Comparison of ENCODE assay signal across 17 mouse cellular contexts in genomic region chr10:9680928-9681327, GRCm38 (mm10). TPM values are rescaled to one million over a fixed set of nuclear protein-coding genes. Genes with fewer than 3 reads are reported as not detected.
"Had no signal": no experiment of that assay in that cellular context is flagged by ENCODE, and none has a peak within 500 bp of the region (broad histone marks: within the 10 kb centered on the region; RNA-seq: fewer than 3 reads in every experiment).

No protein-coding gene starts in this region.

- H3K27ac ChIP-seq: left cerebral cortex, adult 2 months; lung, embryonic 15.5 days; midbrain, embryonic 13.5 days; stomach, postnatal 0 days had no signal

- H3K9me3 ChIP-seq: lung, embryonic 15.5 days; midbrain, embryonic 13.5 days had no signal

- H3K27me3 ChIP-seq: lung, embryonic 15.5 days had no signal

- H3K4me2 ChIP-seq: lung, embryonic 15.5 days; midbrain, embryonic 13.5 days had no signal

- DNase-seq: kidney, adult 18-20 months; kidney, adult 9 months; kidney, postnatal 14 days; layer of hippocampus, postnatal 36 days; lung, adult 18-20 months; lung, postnatal 10 days; lung, postnatal 36 days; thymus, adult 2 months; thymus, postnatal 14 days; thymus, postnatal 4 days had no signal

- H3K36me3 ChIP-seq: lung, embryonic 15.5 days; midbrain, embryonic 13.5 days had no signal

- H3K4me3 ChIP-seq: layer of hippocampus, adult 2 months; left cerebral cortex, adult 2 months; lung, embryonic 15.5 days; midbrain, embryonic 13.5 days had no signal

- H3K9ac ChIP-seq: lung, embryonic 15.5 days; midbrain, embryonic 13.5 days had no signal

- ATAC-seq: inflammation-experienced regulatory T-cells, adult 6 months; intestine, embryonic 16.5 days; midbrain, embryonic 13.5 days had no signal

RNA-seq across cellular contexts. Expression of gene Samd5, which starts 5.9 kb away (rescaled TPM):
- polyA plus RNA-seq: inflammation-experienced regulatory T-cells, adult 6 months had no signal
